Mouse (Mus musculus): ENCODE measurements around the gene Map4k2.

The Map4k2 gene

GRCm38 (mm10) chr19:6347615-6348014 lies 6.7 kb downstream of the Map4k2 start:
- DNase-seq = no peak

DNA sequence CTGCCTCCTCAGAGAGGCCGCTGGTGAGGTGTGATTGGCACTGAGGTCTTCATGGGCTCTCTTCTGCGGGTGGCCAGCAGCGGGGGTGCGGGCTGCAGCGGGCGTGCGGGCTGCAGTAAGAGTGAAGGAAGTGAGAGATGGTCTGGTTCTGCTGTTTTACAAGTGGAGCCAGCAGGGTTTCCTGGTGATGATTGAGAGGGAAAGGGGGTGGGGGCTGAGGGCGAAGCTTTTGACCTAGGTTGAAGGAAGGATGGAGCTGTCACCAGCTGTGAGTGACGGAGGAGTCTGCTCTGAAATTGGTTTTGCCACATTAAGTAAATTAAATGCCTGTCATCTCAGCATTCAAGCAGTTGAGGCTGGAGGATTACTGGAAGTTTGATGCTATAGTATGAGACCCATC lies 7.8 kb downstream of the Map4k2 start:
- no peak for DNase-seq

DNA sequence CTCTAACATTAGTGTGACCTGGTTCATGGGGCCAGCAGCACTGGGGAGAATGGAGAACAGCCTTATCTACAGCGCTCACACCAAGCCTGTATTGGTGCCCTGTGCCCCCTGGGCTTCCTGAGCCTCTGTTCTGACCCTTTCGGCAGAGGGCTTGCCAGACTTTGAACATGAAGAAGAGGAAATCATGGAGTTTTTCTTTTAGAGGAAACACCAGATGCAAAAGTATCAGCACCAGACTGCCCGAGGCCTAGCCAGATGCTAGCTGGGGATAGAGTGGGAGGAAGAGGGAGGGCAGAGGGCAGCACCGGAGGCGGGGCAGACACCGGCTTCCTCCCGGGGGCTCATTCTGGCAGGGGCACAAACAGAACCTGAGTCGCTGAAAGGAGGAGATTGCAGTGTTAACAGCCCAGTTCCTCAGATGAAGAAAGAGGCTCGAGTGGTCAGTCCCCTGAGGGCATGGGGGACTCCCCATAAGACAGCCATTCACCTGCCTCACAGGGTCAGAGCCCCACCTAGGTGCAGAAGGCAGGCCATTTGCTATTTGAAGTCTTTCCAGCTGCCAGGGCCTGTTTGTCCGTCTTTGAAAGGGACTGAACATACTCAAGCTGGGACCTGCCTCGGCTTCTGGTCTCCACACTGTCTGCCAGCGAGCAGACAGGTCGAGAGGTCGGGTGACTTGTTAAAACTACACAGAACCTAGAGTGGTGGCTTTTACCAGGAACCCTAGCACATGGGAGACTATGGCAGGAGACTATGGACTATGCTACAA lies 8.5 kb downstream of the Map4k2 start:
- no peak for DNase-seq

GRCm38 (mm10) chr19:6351431-6352106 lies 10.6 kb downstream of the Map4k2 start:
- no peak for DNase-seq

- DNase-seq = no peak
Measured at GRCm38 (mm10) chr19:6352107-6352505, 11.2 kb downstream of the Map4k2 start.

DNA sequence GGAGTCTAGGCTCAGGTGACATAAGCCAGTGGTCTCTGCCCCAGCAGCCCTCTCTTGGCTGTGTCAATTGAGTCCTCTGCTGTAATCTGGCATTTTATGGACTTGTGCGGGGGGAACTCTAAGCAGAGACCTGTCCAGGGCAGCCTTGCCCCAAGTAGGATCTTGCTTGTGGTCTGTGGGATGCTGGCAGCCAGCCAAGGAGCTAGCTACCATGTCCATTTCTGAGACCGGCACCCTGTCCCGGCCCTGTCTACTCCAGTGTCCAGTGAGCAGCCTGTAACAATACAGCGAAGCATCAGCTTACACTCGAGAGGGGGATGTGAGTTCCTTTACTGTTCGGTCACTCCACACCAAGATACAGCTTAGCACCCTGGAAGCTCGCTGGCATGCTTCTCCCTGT lies 13.1 kb downstream of the Map4k2 start:
- DNase-seq = no peak

DNA sequence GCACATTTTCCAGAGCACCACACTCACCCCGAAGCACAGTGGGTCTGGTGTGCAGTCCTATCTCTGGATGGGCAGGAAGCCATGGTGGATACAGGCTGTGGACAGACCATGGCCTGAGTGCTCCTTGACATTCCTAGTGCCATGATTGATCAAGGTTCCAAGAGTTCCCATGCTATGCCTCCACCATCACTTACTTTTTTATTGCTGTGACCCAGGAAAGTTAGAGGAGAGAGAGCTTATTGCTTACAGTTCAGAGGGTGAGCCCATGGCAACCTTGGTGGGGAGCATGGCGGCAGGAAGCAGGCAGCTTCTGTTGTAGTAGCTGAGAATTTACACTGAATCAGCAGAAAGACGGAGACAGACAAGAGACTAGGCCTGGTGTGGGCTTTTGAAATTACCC lies 20.4 kb downstream of the Map4k2 start:
- no peak for DNase-seq

GRCm38 (mm10) chr19:6363091-6363410 lies 22.1 kb downstream of the Map4k2 start:
- DNase-seq = no peak

DNA sequence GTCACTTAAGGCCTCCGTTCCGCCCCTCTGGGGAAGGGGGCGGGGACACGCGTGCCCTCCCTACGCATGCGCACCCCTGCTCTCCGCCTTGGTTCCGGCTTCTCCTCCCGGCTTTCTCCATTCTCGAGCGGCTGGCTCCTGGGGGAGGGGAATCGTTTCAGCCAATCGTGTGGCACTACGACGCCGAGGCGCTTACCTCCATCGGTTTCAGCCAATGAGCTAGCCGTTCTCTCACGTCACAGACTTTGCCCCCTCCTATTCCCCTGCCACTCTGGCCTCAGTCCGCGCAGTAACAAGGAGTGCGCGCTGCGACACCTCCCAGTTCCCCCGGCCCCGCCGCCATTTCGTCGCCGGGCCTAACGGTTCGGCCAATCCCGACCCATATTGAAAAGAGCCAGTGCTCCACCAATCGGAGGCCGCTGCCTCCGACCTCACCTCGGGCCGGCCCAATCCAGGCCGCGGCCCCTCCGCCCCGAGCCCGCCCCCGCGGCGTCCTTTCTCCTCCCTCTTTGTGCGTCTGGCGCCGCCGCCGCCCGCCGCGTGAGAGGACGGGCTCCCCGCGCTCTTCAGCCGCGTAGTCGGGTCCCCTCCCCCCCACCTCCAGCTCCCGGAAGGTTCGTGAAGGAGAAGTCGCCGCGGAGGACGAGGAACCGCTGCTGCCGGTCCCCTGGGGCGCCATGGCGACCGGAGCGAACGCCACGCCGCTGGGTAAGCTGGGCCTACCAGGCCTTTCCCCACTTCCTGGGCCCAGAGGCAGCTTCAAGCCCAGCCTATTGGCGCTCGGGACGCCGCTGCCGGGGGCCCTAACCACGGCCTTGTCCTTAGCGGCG lies 22.7 kb downstream of the Map4k2 start, which contains the start of gene Sf1:
Gene Sf1, plus strand, starts transcription at position 280 of the 830 bp plus-strand sequence.
- peak; percentile 99 to 100 for DNase-seq

DNA sequence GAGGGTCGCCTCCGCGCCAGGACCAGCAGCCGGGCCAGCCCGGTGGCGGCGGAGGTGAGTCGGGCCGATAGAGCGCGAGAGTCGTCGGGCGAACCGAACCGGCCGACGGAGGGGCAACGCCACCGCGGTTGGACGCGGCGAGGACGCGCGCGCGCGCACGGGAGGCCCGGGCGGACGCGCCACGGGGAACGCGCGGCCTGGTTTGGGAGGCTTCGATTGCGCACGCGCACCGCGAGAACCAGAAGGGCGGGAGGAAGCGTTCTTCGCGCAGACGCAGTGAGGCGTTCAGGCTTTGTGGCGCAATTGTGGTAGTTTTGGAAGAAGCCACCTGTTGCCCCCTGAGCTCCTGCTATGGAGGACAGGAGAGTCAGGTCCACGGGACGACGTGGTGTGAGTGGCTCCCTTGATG lies 23.4 kb downstream of the Map4k2 start:
- peak; percentile 87 to 91 for DNase-seq

DNA sequence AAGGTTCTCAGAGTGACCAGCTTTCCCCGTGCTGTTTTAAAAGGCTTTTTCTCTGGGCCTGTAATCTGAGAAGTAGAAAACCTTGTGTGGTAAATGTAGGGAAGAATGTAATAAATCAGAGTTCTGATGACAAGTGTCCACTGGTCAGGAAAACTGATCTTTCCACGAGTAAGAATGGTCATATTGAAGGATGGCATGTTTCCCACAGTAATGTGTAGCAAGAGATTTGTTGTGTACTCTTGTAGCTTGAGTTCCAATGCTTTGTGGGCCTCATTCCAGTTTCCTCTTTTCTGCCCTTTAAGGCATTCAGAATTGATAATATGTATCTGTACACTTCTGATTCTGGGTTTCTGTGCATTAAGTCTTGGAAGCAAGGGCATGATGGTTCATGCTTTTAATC lies 23.9 kb downstream of the Map4k2 start:
- DNase-seq = no peak

DNA sequence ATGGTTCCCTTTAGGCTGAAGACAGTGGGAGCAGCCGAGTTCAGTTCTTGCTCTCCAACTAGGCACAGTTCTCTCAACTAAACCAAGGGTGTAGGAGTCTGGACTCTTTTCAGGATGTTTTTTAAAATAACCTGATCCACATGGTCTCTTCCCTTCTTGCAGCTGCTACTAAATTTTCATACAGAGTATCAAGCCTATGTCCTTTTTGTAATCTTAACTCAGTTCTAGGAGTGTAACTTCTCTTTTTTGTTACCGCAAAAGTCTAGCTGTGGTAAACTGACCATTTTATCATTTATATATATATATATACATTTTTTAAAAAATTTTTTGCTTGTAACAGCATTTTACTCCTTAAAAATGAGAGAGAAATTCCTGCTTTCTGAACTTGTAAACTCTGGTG lies 29.2 kb downstream of the Map4k2 start:
- no peak for DNase-seq

- no peak for DNase-seq
Measured at GRCm38 (mm10) chr19:6372433-6372832, 31.5 kb downstream of the Map4k2 start.

DNA sequence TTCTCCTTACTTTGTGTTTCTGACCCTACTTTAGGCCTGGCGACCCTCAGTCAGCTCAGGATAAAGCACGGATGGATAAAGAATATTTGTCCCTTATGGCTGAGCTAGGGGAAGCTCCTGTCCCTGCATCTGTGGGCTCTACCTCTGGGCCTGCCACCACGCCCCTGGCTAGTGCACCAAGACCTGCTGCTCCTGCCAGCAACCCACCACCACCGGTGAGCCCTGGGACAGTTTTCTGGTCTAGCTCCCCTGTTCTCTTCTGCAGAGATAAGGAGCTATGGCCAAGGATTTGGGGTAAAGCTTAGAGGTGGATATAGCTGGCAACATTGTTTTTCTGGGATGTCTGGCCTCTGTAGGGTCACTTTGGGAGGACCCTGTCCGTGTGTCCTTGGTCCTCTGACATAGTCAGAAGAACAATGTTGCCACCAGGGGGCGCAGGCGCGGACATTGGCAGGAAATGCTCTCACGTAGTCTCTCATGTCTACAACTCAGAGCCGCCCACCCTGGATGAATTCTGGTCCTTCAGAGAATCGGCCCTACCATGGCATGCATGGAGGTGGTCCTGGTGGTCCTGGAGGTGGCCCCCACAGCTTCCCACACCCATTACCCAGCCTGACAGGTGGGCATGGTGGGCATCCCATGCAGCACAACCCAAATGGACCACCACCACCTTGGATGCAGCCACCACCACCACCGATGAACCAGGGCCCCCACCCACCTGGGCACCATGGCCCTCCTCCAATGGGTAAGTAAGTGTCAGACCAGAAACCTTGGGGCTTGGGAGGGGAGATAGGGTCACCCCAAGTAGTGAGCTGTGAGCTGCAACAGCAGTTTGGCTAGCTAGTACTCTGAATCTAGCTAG lies 32.8 kb downstream of the Map4k2 start:
- DNase-seq = peak; percentile 64 to 89

DNA sequence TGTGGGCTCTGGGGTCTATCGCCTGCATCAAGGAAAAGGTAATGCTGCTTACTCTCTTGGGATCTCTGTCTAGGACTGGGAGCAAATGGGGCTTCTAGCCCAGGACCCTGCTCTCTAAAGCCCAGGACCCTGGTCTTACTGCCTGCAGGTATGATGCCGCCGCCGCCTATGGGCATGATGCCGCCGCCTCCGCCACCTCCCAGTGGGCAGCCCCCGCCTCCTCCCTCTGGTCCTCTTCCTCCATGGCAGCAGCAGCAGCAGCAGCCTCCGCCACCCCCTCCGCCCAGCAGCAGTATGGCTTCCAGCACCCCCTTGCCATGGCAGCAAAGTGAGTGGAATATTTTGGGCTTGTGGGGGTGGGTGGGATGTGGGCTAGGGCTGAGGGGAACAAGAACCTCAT lies 33.6 kb downstream of the Map4k2 start:
- DNase-seq = no peak

DNA sequence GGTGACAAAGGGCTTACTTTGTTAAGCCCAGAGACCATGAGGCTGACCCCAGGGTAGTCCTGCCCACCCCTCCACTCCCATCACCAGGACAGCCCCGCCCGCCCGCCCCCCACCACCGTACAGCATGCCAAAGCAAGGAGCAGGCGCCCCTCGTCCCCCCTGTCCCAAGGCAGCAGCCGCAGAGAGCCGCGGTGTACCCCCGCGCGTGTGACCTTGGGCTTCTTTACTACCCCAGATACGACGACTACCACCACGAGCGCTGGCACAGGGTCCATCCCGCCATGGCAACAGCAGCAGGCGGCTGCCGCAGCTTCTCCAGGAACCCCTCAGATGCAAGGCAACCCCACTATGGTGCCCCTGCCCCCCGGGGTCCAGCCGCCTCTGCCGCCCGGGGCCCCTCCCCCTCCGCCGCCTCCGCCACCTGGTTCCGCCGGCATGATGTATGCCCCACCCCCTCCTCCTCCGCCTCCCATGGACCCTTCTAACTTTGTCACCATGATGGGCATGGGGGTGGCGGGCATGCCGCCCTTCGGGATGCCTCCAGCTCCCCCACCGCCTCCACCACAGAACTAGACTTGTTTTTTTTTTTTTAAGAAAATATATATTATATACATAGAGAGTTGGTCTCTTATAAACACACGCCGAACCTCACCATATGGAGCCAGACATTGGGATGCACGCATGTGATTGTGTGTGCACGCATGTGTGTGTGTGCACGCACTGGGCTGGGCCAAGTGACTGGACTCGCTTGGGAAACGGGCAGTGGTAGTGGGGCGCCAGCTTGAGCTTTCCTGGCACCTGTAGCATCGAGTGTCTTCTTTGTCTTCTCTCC lies 34.7 kb downstream of the Map4k2 start:
- DNase-seq = no peak

GRCm38 (mm10) chr19:6376255-6376564 lies 35.3 kb downstream of the Map4k2 start:
- DNase-seq = peak in 1 of 2 experiments; percentile 40

DNA sequence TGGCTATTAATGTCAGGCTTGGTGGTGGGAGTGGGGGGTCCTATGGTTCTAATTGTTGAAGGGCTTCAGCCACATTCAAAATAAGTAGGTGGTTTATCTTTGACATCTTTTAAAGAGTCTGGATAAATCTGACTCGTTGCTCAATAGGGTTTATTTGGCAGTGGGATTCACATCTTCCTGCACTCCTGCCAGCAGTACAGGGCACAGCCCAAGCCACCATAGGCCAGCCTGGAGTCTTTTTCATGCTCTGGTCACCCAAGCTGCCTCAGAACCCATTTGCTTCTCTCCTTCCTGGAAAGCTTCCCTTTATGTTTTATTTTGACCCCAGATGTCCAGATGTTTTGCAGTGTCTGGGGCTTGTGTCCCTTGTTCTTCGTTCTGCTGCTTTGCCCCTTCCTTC lies 35.7 kb downstream of the Map4k2 start:
- DNase-seq = no peak

DNA sequence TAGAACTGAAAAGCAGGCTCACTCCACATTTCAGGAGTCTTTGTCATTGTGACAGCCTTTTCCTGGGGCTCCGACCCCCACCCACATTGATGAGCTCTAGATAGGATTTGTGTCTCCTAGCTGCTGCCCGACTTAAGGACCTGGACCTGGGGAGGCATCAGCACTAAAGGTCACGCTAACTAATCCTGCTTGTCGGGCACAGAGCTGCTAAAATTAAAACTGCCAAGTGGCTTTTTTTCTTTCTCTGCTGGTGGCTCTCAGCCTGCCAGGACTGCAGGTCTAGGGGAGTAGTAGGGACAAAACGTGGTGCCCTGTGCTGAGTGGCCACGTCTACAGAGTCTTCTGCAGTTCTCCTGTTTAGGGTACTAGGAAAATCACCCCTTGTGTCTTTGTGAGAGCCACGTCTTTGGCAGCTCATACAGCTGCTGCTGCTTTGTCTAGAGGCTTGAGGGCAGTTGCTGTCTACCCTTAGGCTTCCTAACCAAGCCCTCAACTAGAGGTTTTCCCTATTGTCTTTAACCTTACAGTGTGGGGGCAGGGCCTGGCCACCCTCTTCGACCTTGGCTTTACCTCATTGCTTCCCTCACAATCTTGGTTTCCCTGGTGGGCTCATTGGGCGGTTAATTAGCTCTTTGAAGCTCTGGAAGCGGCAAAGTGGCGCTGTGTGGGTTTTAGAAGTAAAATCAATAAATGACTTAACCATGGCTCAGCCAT lies 36.5 kb downstream of the Map4k2 start:
- DNase-seq = no peak

DNA sequence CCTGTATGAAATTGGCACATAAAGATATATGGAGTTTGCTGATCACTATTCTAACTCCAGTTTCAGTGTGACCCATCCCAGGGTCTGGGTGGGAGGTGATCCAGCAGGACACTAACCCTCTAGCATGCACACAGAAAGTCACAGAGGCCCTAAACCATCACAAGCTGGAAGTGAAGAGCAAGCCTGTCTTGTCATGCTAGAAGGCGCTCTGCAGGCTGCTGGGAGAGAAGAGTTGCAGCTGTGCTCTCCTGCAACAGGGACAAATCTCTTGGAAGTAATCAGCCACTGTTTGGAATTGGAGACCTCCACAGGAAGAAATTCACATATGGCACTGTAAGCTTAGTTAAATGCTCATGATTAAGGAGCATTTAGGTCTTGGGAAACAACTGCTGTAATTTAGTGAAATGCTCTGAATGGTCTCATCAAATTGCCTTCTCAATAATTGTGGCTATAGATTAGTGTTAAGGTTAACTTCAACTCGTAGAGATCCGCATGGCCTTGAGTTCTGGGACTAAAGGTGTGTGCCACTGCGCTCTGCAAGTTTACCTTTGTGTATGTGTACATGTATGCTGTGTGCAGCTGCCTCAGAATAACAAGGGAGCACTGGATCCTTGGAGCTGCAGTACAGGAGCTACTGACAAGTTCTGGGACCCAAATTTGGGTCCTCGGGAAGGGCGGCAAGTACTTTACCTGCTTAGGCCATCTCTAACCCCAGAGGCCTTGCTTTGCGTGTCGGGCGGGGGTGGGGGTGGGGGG lies 39.7 kb downstream of the Map4k2 start:
- DNase-seq = no peak
